Mouse (Mus musculus) gastrocnemius, postnatal 10 days (tissue): ENCODE data around the gene Hsdl1. TPM values are rescaled to one million over a fixed set of nuclear protein-coding genes. Genes with fewer than 3 reads are reported as not detected.

Source experiments
- DNase-seq: peaks from one replicate; pipeline ENCODE4 v3.0.0; 2021; ENCODE audit warnings: mixed read lengths
- total RNA-seq, 2 experiments: library from RNA; stranded (reverse); gene quantifications; 2 replicates each; pipeline ENCODE4 v1.2.3; 2021

Hsdl1 gene
- total RNA-seq, 2 experiments from 2014 or later: 13.0 to 15.0 TPM

DNA sequence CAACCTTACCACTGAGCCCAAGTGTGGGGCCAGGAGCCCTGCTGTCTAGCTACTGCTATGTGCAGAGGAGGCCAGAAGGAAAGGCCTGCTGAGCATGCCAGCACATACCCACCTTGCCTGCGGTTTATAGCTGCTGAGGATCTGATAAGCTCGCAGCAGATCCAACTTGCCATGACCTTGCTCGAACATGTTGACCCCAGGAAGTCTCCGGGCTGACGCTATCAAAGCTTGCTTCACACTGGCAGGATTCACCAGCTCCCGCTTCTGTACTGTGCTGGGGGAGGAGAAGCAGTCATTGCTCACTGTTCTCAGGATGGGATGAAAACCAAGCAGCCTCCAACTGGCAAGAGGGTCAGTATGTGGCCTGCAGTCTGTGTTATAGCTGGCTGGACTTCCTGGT lies 44.0 kb downstream of the Hsdl1 start:
- no peak for DNase-seq

DNA sequence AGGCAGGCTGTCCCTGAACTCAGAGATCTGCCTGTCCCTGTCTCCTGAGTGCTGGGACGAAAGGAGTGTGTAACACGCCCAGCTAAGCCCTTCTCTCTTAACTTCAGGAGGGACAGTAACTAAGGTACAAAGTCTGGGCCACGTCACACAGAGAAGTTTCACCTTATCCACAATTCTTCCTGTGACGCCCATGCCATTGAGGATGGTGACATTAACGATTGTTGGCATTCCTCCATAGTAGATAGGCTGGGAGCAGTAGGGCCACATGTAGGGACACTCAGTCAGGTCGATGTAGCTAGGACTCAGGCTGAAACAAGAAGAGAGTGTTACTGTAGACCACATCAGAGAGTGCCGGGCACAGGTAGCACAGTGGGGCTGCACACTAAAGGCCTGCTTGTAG lies 46.2 kb downstream of the Hsdl1 start:
- DNase-seq: no peak

DNA sequence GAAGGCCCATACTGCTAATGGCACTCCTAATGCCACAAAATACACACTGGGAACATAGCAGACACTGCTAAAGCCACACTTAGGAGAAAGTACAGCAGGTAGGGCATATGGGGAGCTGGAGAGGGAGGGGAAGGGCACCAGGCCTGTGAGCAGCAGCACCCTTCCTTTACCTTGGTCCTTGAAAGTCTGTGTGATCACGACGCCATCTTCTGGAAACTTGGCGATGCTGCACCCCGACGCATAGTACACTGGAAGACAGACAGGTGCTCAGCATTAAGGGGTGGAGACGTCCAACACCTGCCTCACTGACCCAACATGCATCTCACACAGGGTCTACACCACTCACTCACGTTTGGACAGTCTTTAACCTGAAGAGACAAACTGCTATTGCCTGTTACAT lies 54.9 kb downstream of the Hsdl1 start:
- no peak for DNase-seq

DNA sequence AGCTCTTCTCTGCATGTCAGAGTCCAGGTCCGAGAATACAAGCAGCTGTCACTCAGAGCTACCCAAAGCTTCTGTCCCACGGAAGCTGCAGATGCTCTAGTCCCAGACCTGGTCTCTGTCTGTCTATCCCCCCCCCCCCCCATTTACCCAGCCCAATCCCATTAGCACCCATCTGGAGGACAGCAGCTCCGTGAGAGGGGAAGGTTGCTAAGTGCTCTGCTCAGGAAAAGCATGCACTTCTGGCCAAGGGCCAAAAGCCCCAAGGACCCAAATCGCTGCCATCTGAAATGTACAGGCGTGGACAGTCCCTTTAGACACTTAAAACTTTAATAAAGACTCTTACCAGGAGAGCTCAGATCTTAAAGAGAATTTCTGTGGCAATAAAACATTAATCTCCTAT lies 58.3 kb downstream of the Hsdl1 start:
- no peak for DNase-seq

DNA sequence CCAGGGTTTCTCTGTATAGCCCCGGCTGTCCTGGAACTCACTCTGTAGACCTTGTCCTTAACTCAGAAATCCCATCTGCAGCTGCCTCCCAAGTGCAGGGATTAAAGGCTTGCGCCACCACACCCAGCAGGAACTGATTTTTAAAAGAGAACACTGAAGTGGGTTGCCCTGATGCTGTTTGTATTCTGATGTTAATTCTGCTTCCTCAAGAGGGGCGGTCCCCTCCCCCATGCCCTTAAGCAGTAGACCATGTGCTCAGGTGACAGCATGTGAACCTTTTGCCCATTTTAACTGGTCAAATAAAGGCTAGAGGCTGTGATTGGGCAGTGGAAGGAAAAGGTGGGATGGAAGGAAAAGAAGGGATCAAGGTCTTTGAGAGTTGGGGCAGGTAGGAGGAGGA lies 59.2 kb downstream of the Hsdl1 start:
- no peak for DNase-seq

DNA sequence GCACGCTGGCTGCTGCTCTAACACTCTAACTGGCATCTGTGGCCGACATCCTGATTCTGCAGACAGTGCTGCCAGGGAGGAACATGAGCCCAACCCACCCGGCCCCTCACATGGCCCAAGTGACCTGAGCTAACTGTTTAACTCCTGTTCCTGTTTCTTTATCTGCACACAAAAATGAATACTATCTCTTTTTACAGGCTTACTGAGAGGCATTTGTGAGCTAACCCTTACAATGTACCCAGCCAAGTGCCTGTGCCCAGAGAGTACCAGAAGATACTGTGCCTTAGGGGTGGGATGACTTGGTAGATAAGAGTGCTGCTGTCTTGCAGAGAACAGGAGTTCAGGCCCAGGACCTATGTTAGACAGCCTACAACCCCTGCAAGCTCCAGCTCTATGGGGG lies 60.0 kb downstream of the Hsdl1 start:
- no peak for DNase-seq

DNA sequence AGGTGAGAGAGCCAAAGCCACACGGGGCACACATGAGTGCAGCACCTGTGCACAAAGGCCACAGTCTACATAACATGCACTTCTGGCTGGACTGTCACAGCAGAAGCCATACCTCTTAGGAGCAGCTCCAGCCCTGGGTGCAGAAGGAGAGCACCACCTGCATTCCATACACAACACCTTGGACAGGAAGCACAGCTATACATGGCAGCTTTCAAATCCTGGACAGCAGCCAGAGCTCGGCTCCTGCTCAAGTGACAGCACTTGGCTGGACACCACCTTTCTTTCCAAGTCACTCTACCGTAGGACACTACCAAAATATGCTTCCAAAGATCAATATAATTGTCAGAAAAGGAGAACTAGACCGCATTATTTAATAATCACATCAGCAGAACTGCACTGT lies 61.6 kb downstream of the Hsdl1 start:
- no peak for DNase-seq

Other genes with a start within 250 kb of the Hsdl1 start
- gene Hsbp1, start 230.7 kb downstream of the Hsdl1 start, total RNA-seq: 100 to 1,000 TPM; 176 to 187 TPM
- 10 to 100 TPM; 66.8 to 67.5 TPM for gene Mlycd, start 180.3 kb downstream of the Hsdl1 start, total RNA-seq
- 1 to 10 TPM; 2.5 to 5.0 TPM for gene Osgin1, start 141.1 kb downstream of the Hsdl1 start, total RNA-seq
- gene Necab2, start 128.5 kb downstream of the Hsdl1 start, total RNA-seq: under 1 TPM; 0.38 to 0.73 TPM
- not detected for gene Slc38a8, start 73.5 kb downstream of the Hsdl1 start, total RNA-seq
- 10 to 100 TPM; 55.4 to 65.0 TPM for gene Mbtps1, start 16.4 kb downstream of the Hsdl1 start, total RNA-seq
- gene Dnaaf1, start 52 bp upstream of the Hsdl1 start, total RNA-seq: not detected
- 1 to 10 TPM; 3.6 to 4.4 TPM for gene Taf1c, start 30.0 kb upstream of the Hsdl1 start, total RNA-seq
- gene Adad2, start 37.6 kb upstream of the Hsdl1 start, total RNA-seq: not detected
- gene Kcng4, start 60.5 kb upstream of the Hsdl1 start, total RNA-seq: under 1 TPM; 0.45 to 0.82 TPM
- gene Wfdc1, start 91.2 kb upstream of the Hsdl1 start, total RNA-seq: 10 to 100 TPM; 69.8 to 78.6 TPM
- not detected for gene Atp2c2, start 124.8 kb upstream of the Hsdl1 start, total RNA-seq
- 1 to 10 TPM; 4.7 to 5.2 TPM for gene Tldc1, start 203.2 kb upstream of the Hsdl1 start, total RNA-seq